Mouse (Mus musculus): Measurements from ENCODE around the gene Prim2. TPM values are rescaled to one million over a fixed set of nuclear protein-coding genes. Genes with fewer than 3 reads are reported as not detected.

Prim2 gene
- total and polyA plus RNA-seq, 3 experiments = 1.1 to 2.3 (median 2.3) TPM

DNA sequence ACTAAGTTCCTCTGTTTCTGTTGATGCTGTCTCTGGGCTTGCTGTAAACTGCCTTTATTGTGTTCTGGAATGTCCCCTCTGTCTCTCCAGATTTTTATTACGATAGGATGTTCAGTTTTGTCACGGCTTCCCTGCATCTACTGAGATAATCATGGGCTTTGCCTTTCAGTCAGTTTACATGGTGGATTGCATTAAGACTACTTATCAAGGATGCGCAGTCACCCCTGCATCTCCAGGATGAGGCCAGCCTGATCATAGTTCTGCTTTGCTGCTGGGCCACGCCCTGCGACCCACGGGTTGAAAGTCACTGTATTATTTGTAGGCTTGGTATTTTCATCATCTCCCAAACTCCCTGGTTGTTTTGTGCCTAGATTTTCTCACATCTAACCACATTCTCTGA lies 95.1 kb downstream of the Prim2 start:
- Histone ChIP-seq H3K9ac (ENCODE audit: low read depth, low read length) (no peak overlapping the region), H3K27ac (no peak overlapping the region), H3K27me3 (ENCODE audit: control insufficient read depth, insufficient read depth, low read length) (no peaks in the 10 kb centered on the region), H3K4me1 (ENCODE audit: control insufficient read depth, insufficient read depth, low read length) (no peaks in the 10 kb centered on the region), H3K79me2 (replicated peaks; ENCODE audit: control insufficient read depth, insufficient read depth, low read length) (no peaks in the 10 kb centered on the region), H3K4me3 (no peak overlapping the region), H3K36me3 (ENCODE audit: control insufficient read depth, insufficient read depth, low read length) (no peaks in the 10 kb centered on the region)
- DNase-seq = no peak
- TF ChIP-seq EP300 (IDR thresholded peaks at IDR 0.05; ENCODE audit: insufficient read depth, low read depth, low read length) (no peak), CTCF (IDR thresholded peaks at IDR 0.05) (no peak), POLR2A (IDR thresholded peaks at IDR 0.05; ENCODE audit: insufficient read depth, low read depth, low read length) (no peak)
- intact Hi-C loops (cut with DNase I) = no loop called here
- 92% methylated on average over 6 of the region's 6 CpGs for WGBS

GRCm38 (mm10) chr1:33565764-33566401 lies 103.7 kb downstream of the Prim2 start:
- intact Hi-C loops (cut with DNase I) = no loop called here
- no peak for DNase-seq
- H3K27ac ChIP-seq = no peak overlapping the region
- no peak overlapping the region for H3K9ac ChIP-seq (ENCODE audit: low read depth, low read length)
- no peaks in the 10 kb centered on the region for H3K4me1 ChIP-seq (ENCODE audit: control insufficient read depth, insufficient read depth, low read length)
- H3K36me3 ChIP-seq (ENCODE audit: control insufficient read depth, insufficient read depth, low read length) = no peaks in the 10 kb centered on the region
- H3K79me2 ChIP-seq (replicated peaks; ENCODE audit: control insufficient read depth, insufficient read depth, low read length) = no peaks in the 10 kb centered on the region
- no peak overlapping the region for H3K4me3 ChIP-seq
- WGBS = 69% methylated on average over 7 of the region's 7 CpGs
- no peak for TF ChIP-seq CTCF (IDR thresholded peaks at IDR 0.05)
- no peak for TF ChIP-seq EP300 (IDR thresholded peaks at IDR 0.05; ENCODE audit: insufficient read depth, low read depth, low read length)
- no peak for TF ChIP-seq POLR2A (IDR thresholded peaks at IDR 0.05; ENCODE audit: insufficient read depth, low read depth, low read length)
- no peaks in the 10 kb centered on the region for H3K27me3 ChIP-seq (ENCODE audit: control insufficient read depth, insufficient read depth, low read length)

- Histone ChIP-seq H3K4me3 (no peak overlapping the region), H3K27me3 (ENCODE audit: control insufficient read depth, insufficient read depth, low read length) (no peaks in the 10 kb centered on the region), H3K27ac (no peak overlapping the region), H3K4me1 (ENCODE audit: control insufficient read depth, insufficient read depth, low read length) (no peaks in the 10 kb centered on the region), H3K9ac (ENCODE audit: low read depth, low read length) (no peak overlapping the region), H3K36me3 (ENCODE audit: control insufficient read depth, insufficient read depth, low read length) (no peaks in the 10 kb centered on the region), H3K79me2 (replicated peaks; ENCODE audit: control insufficient read depth, insufficient read depth, low read length) (no peaks in the 10 kb centered on the region)
- WGBS = 72% methylated on average over 6 of the region's 6 CpGs
- no peak for TF ChIP-seq EP300 (IDR thresholded peaks at IDR 0.05; ENCODE audit: insufficient read depth, low read depth, low read length)
- no peak for TF ChIP-seq CTCF (IDR thresholded peaks at IDR 0.05)
- TF ChIP-seq POLR2A (IDR thresholded peaks at IDR 0.05; ENCODE audit: insufficient read depth, low read depth, low read length) = no peak
- DNase-seq = no peak
- intact Hi-C loops (cut with DNase I) = no loop called here
These were observed 105.6 kb downstream of the Prim2 start for GRCm38 (mm10) chr1:33564032-33564431.

DNA sequence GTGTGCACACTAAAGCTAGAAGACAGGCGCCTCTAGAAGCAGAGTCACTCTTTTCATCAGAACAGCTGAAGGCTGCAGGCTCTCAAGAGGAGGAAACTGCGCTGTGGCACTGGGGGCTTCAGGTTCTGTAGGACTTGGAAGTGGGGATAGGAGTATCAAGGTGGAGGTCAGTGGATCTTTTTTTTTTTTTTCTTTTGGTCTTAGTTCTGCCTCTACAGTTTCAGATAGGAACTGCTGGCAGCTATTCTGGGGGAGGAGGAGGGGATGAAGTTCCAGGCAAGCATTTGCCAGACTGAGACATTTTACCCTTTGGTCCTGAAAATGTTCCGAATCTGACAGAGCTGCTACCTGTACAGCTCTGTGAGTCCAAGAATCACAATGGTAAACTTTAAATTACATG lies 106.0 kb downstream of the Prim2 start:
- TF ChIP-seq POLR2A (IDR thresholded peaks at IDR 0.05; ENCODE audit: insufficient read depth, low read depth, low read length) (no peak), CTCF (IDR thresholded peaks at IDR 0.05) (no peak), EP300 (IDR thresholded peaks at IDR 0.05; ENCODE audit: insufficient read depth, low read depth, low read length) (no peak)
- Histone ChIP-seq H3K36me3 (ENCODE audit: control insufficient read depth, insufficient read depth, low read length) (no peaks in the 10 kb centered on the region), H3K79me2 (replicated peaks; ENCODE audit: control insufficient read depth, insufficient read depth, low read length) (no peaks in the 10 kb centered on the region), H3K4me3 (no peak overlapping the region), H3K4me1 (ENCODE audit: control insufficient read depth, insufficient read depth, low read length) (no peaks in the 10 kb centered on the region), H3K27me3 (ENCODE audit: control insufficient read depth, insufficient read depth, low read length) (no peaks in the 10 kb centered on the region), H3K9ac (ENCODE audit: low read depth, low read length) (no peak overlapping the region), H3K27ac (no peak overlapping the region)
- 90% methylated on average over 3 of the region's 3 CpGs for WGBS
- intact Hi-C loops (cut with DNase I) = no loop called here
- DNase-seq = no peak

- TF ChIP-seq EP300 (IDR thresholded peaks at IDR 0.05; ENCODE audit: insufficient read depth, low read depth, low read length) = no peak
- H3K4me3 ChIP-seq = no peak overlapping the region
- no peak for DNase-seq
- H3K4me1 ChIP-seq (ENCODE audit: control insufficient read depth, insufficient read depth, low read length) = peaks cover 2% of the 10 kb centered on the region; the same call in 1 of the 2 replicates
- H3K27me3 ChIP-seq (ENCODE audit: control insufficient read depth, insufficient read depth, low read length) = no peaks in the 10 kb centered on the region
- H3K36me3 ChIP-seq (ENCODE audit: control insufficient read depth, insufficient read depth, low read length) = no peaks in the 10 kb centered on the region
- H3K79me2 ChIP-seq (replicated peaks; ENCODE audit: control insufficient read depth, insufficient read depth, low read length) = no peaks in the 10 kb centered on the region
- H3K27ac ChIP-seq = no peak overlapping the region
- H3K9ac ChIP-seq (ENCODE audit: low read depth, low read length) = no peak overlapping the region
- whole genome bisulfite sequencing = 29% methylated on average over 4 of the region's 4 CpGs
- intact Hi-C loops (cut with DNase I) = no loop called here
These were observed 113.0 kb downstream of the Prim2 start for GRCm38 (mm10) chr1:33556638-33557037.

- Histone ChIP-seq H3K79me2 (replicated peaks; ENCODE audit: control insufficient read depth, insufficient read depth, low read length) (no peaks in the 10 kb centered on the region), H3K4me3 (no peak overlapping the region), H3K27ac (no peak overlapping the region), H3K36me3 (ENCODE audit: control insufficient read depth, insufficient read depth, low read length) (no peaks in the 10 kb centered on the region), H3K4me1 (ENCODE audit: control insufficient read depth, insufficient read depth, low read length) (peaks cover 2% of the 10 kb centered on the region; the same call in 1 of the 2 replicates), H3K27me3 (ENCODE audit: control insufficient read depth, insufficient read depth, low read length) (no peaks in the 10 kb centered on the region), H3K9ac (ENCODE audit: low read depth, low read length) (no peak overlapping the region)
- TF ChIP-seq CTCF (IDR thresholded peaks at IDR 0.05) (no peak), EP300 (IDR thresholded peaks at IDR 0.05; ENCODE audit: insufficient read depth, low read depth, low read length) (no peak), POLR2A (IDR thresholded peaks at IDR 0.05; ENCODE audit: insufficient read depth, low read depth, low read length) (no peak)
- WGBS = 89% methylated on average over 2 of the region's 2 CpGs
- no peak for DNase-seq
- intact Hi-C loops (cut with DNase I) = no loop called here
These were observed 114.0 kb downstream of the Prim2 start for GRCm38 (mm10) chr1:33555626-33556025.

Data from heart, adult 2 months (tissue).